Mouse (Mus musculus): Measurements from ENCODE around the gene Siglech.

Siglech gene

GRCm38 (mm10) chr7:55809967-55810366, 42.0 kb downstream of the Siglech start:
- peaks cover 65% of the 10 kb centered on the region for H3K36me3 ChIP-seq (ENCODE audit: insufficient read depth, low read length)
- no peak for TF ChIP-seq POU5F1 (IDR thresholded peaks at IDR 0.05; ENCODE audit: borderline replicate concordance, low read length)
- no peak for TF ChIP-seq CTCF (conservative IDR thresholded peaks at IDR 0.05; ENCODE audit: low read length)
- TF ChIP-seq NANOG (IDR thresholded peaks at IDR 0.05; ENCODE audit: borderline replicate concordance, low read length): no peak

GRCm38 (mm10) chr7:55824468-55824867, 56.5 kb downstream of the Siglech start:
- H3K36me3 ChIP-seq (ENCODE audit: insufficient read depth, low read length): peaks cover 67% of the 10 kb centered on the region
- no peak overlapping the region for H3K4me3 ChIP-seq (replicated peaks; ENCODE audit: low read length)
- H3K9me3 ChIP-seq (ENCODE audit: low read length): no peaks in the 10 kb centered on the region
- TF ChIP-seq CTCF (conservative IDR thresholded peaks at IDR 0.05; ENCODE audit: low read length): no peak
- no peak for TF ChIP-seq NANOG (IDR thresholded peaks at IDR 0.05; ENCODE audit: borderline replicate concordance, low read length)
- no peak for TF ChIP-seq POU5F1 (IDR thresholded peaks at IDR 0.05; ENCODE audit: borderline replicate concordance, low read length)
- H3K27me3 ChIP-seq (ENCODE audit: insufficient read depth, low read length): no peaks in the 10 kb centered on the region
- H3K4me1 ChIP-seq (replicated peaks; ENCODE audit: low read depth, low read length): 0 out of 2 replicates have a peak, but pooled peaks cover 2% of the 10 kb centered on the region

More at GRCm38 (mm10) chr7:55809967-55810366, 42.0 kb downstream of the Siglech start:
- Histone ChIP-seq H3K9me3 (ENCODE audit: low read length) (no peaks in the 10 kb centered on the region), H3K4me3 (replicated peaks; ENCODE audit: low read length) (no peak overlapping the region), H3K4me1 (replicated peaks; ENCODE audit: low read depth, low read length) (no peaks in the 10 kb centered on the region), H3K27me3 (ENCODE audit: insufficient read depth, low read length) (no peaks in the 10 kb centered on the region)

- H3K27me3 ChIP-seq (ENCODE audit: insufficient read depth, low read length): no peaks in the 10 kb centered on the region
- H3K4me3 ChIP-seq (replicated peaks; ENCODE audit: low read length): no peak overlapping the region
- H3K9me3 ChIP-seq (ENCODE audit: low read length): no peaks in the 10 kb centered on the region
- peaks cover 55% of the 10 kb centered on the region for H3K36me3 ChIP-seq (ENCODE audit: insufficient read depth, low read length)
- 0 out of 2 replicates have a peak, but pooled peaks cover 2% of the 10 kb centered on the region for H3K4me1 ChIP-seq (replicated peaks; ENCODE audit: low read depth, low read length)
- TF ChIP-seq NANOG (IDR thresholded peaks at IDR 0.05; ENCODE audit: borderline replicate concordance, low read length) (no peak), CTCF (conservative IDR thresholded peaks at IDR 0.05; ENCODE audit: low read length) (no peak), POU5F1 (IDR thresholded peaks at IDR 0.05; ENCODE audit: borderline replicate concordance, low read length) (no peak)
Observed at GRCm38 (mm10) chr7:55827551-55827950, 59.6 kb downstream of the Siglech start.

All from E14TG2a.4 (cell line).